Mouse (Mus musculus) bone marrow, adult 2 months (tissue): ENCODE data around the gene Cyb5d2. TPM values are rescaled to one million over a fixed set of nuclear protein-coding genes. Genes with fewer than 3 reads are reported as not detected.
"Not testable (repeated sequence)": the region's sequence is repeated elsewhere in the genome, so short reads cannot be mapped to it uniquely, and the experiment has no call there.

Experiments
- H3K27ac ChIP-seq: fragments of 200-500 bp; 2 replicates; pipeline ENCODE4 v1.5.1; 2012; ENCODE audit warnings: low read depth, mild to moderate bottlenecking, control low read depth, inconsistent platforms, low read length; ENCODE audit not compliant: control insufficient read depth, poor library complexity, insufficient read depth
- H3K4me1 ChIP-seq: fragments of 200-500 bp; 2 replicates; pipeline ENCODE4 v1.6.1; 2011; ENCODE audit warnings: low read length; ENCODE audit not compliant: control insufficient read depth, insufficient read depth
- H3K4me3 ChIP-seq: fragments of 200-500 bp; replicated peaks from 2 replicates; pipeline ENCODE3; 2011; ENCODE audit warnings: mild to moderate bottlenecking, low read depth, low read length, control low read depth; ENCODE audit not compliant: control insufficient read depth
- CTCF ChIP-seq: fragments of 200-500 bp; IDR thresholded peaks from 2 replicates; pipeline ENCODE4 v1.5.1; 2011; ENCODE audit warnings: low read length, control low read depth; ENCODE audit not compliant: control insufficient read depth, insufficient read depth
- POLR2A ChIP-seq: fragments of 200-500 bp; IDR thresholded peaks from 2 replicates; pipeline ENCODE4 v1.6.1; 2011; ENCODE audit warnings: low read depth, mild to moderate bottlenecking, control low read depth, low read length, borderline replicate concordance; ENCODE audit not compliant: control insufficient read depth
- WGBS: fragments of 180-500 bp; shearing (Covaris S2); methylation state at CpG from one replicate; pipeline ENCODE4 v1.1.7; 2018; 5-methylcytosine and 5-hydroxymethylcytosine counted together
- polyA plus RNA-seq: library from polyadenylated mRNA; stranded (reverse); fragments of >200 nt; gene quantifications from 2 replicates; pipeline ENCODE4 v1.2.4, GENCODE M21; 2011; ENCODE audit warnings: low replicate concordance; ENCODE audit not compliant: missing spikeins, insufficient read depth, insufficient read length

Cyb5d2 gene
- polyA plus RNA-seq, 1 experiment: 1.8 TPM

DNA sequence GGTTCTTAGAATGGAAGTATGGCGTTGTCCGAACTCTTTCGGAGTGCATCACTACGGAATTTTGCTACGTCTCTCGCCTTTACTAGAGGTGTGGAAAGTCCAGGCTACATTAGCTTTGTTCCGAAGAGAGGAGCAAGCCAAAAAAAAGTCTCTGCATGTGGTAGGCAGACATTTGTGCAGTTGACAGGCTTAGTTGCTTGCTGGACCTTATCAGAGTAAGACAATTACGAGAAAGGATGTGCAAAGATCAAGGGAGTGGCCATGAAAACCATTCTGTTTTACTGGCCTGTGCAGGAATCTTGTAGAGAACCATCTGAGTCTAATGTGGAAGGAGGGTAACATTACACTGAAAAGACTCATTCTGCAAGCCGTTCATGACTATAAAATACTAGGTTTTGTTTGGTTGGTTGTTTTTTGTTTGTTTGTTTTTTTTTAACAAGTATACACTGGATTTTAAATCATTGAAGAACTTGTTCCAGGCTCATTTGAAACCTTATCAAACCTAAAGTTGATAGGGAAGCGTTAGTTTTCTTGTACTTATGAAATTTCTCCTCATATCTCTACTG, 914 bp upstream of the Cyb5d2 start:
- Histone ChIP-seq H3K4me3 (peak overlapping the region; percentile 94), H3K27ac (peak overlapping the region; percentile 91), H3K4me1 (no peaks in the 10 kb centered on the region; the same call in 1 of the 2 replicates)
- WGBS: 11% methylated on average over 10 of the region's 10 CpGs
- no peak for TF ChIP-seq CTCF
- TF ChIP-seq POLR2A: no peak

- Histone ChIP-seq H3K4me3 (peak overlapping the region; percentile 94), H3K4me1 (no peaks in the 10 kb centered on the region; the same call in 1 of the 2 replicates), H3K27ac (peak overlapping the region; percentile 91)
- WGBS: under 1% methylated on average over 42 of the region's 42 CpGs
- no peak for TF ChIP-seq POLR2A
- no peak for TF ChIP-seq CTCF
These were observed 350 bp upstream of the Cyb5d2 start for GRCm38 (mm10) chr11:72796296-72796687.

GRCm38 (mm10) chr11:72795149-72795454, 840 bp downstream of the Cyb5d2 start:
- Histone ChIP-seq H3K4me1 (no peaks in the 10 kb centered on the region; the same call in 1 of the 2 replicates), H3K27ac (peak overlapping the region; percentile 91), H3K4me3 (peak overlapping the region; percentile 94)
- TF ChIP-seq POLR2A (no peak), CTCF (no peak)
- WGBS: 5% methylated on average over 14 of the region's 14 CpGs

DNA sequence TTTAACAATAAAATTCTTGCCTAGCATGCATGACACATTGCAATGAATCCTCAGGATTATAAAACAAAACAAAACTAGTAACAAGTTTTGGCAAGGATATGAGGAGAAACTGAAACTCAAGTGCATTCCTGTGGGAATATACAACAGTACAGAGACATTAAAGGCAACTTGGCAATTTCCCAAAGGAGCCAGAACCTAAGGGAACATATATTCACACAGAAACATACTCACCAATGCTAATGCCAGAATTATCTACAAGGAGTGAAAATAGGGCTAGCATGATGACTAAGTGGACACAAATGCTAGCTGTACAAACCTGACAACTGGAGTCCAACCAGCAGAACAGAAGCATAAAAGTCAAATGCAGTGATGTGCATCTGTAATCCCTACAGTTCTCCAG, 3.9 kb downstream of the Cyb5d2 start:
- H3K27ac ChIP-seq: no peak overlapping the region
- H3K4me1 ChIP-seq: no peaks in the 10 kb centered on the region; the same call in 1 of the 2 replicates
- TF ChIP-seq CTCF (no peak), POLR2A (no peak)
- H3K4me3 ChIP-seq: no peak overlapping the region

DNA sequence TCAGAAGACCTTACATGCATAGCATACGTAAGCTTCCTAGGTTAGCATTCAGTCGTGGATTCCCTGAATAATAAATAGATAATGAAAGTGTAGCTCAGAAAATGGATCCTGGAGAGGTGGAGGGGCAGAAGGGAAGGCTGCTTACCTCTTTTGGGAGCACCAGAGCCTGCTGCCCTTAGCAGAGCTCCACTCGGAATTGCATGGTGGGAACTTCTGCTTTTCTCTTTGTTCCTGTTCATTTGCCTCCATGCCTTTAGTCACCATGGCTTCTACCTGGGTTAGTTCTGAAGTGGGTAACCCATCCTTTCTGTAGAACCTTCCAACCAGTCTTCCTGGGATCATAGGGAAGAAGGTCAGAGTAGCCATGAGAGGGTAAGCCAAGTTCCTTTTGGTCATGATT, 13.4 kb downstream of the Cyb5d2 start:
- Histone ChIP-seq H3K4me1 (no peaks in the 10 kb centered on the region), H3K27ac (no peak overlapping the region), H3K4me3 (no peak overlapping the region)
- TF ChIP-seq CTCF (no peak), POLR2A (no peak)
- 70% methylated on average over 3 of the region's 3 CpGs for WGBS

DNA sequence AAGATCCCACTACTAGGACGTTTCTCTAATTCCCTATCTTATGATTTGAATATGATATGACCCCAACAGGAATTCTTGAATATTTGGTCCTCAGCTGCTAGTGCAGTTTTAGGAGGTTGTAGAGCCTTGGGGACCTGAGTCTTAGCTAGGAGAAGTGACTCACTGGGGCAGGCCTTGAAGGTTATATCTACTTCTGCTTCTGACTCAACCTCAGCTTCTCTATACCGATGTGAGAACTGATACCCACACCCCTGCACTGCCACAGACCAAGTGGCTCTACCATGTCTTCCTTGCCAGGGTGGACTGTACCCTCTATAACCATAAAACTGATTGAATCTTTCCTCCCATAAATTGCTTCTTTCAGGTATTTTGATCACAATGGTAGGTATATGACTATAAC, 13.8 kb downstream of the Cyb5d2 start:
- no peak for TF ChIP-seq CTCF
- no peak for TF ChIP-seq POLR2A
- Histone ChIP-seq H3K4me3 (no peak overlapping the region), H3K27ac (no peak overlapping the region), H3K4me1 (no peaks in the 10 kb centered on the region)
- WGBS: 53% methylated on average over 2 of the region's 2 CpGs

DNA sequence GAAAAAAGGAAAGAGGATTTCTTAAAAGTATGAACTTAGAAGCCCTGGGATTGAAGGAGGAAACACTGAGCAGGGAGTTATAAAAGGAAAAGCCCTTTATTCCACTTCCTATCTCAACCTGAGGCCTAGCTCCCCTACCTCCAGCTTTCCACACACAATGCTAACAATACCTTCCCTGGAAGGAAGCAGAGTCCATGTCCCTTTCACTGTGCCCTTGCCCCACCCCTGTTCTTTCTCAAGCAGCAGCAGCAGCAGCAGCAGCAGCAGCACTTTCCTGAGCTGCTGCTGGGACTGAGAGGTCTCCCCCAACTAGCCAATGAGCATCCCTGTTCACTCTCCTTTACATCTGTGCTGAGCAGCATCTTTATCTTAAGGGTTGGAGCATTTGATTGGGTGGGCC, 17.0 kb downstream of the Cyb5d2 start:
- Histone ChIP-seq H3K27ac (no peak overlapping the region), H3K4me3 (no peak overlapping the region), H3K4me1 (no peaks in the 10 kb centered on the region)
- TF ChIP-seq POLR2A: no peak
- TF ChIP-seq CTCF: no peak

GRCm38 (mm10) chr11:72772611-72773010, 23.3 kb downstream of the Cyb5d2 start:
- not testable (repeated sequence) for H3K4me3 ChIP-seq, H3K4me1 ChIP-seq
- WGBS: 59% methylated on average over 1 of the region's 1 CpGs

DNA sequence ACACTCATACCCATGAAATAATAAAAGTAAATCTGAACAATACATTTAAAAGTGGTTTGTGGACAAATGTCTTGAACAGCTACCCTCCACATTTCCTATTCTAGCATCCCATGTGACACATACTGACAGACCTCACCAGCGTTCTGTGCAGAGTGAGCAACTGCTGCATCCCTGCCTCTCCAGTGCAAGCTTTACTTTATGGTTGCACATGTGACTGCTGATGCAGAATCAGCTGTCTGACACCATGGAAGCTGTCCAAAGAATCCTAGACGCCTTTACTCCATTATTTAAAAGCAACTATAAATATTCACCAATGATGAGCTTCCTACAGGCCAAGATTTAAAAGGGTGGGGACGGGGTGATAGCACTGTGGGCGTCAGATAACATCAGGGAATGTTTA, 24.5 kb downstream of the Cyb5d2 start:
- Histone ChIP-seq H3K27ac (no peak overlapping the region), H3K4me1 (no peaks in the 10 kb centered on the region), H3K4me3 (no peak overlapping the region)
- TF ChIP-seq CTCF: no peak
- TF ChIP-seq POLR2A: no peak
- WGBS: 62% methylated on average over 4 of the region's 4 CpGs

More at GRCm38 (mm10) chr11:72772611-72773010, 23.3 kb downstream of the Cyb5d2 start:
- H3K27ac ChIP-seq: not testable (repeated sequence)

GRCm38 (mm10) chr11:72770816-72771215, 25.1 kb downstream of the Cyb5d2 start:
- 86% methylated on average over 5 of the region's 5 CpGs for WGBS
- H3K4me3 ChIP-seq: no peak overlapping the region
- TF ChIP-seq CTCF: no peak
- no peak for TF ChIP-seq POLR2A
- H3K27ac ChIP-seq: no peak overlapping the region
- H3K4me1 ChIP-seq: no peaks in the 10 kb centered on the region
